Mouse (Mus musculus): Measurements from ENCODE around the gene Foxk1.

- TF ChIP-seq CTCF (conservative IDR thresholded peaks at IDR 0.05; ENCODE audit: low read length) (no peak), NANOG (IDR thresholded peaks at IDR 0.05; ENCODE audit: borderline replicate concordance, low read length) (no peak)
Observed at GRCm38 (mm10) chr5:142456318-142456717, 55.0 kb downstream of the Foxk1 start.

Data from E14TG2a.4 (cell line).